Mouse (Mus musculus): ENCODE data around the gene Retreg1. TPM values are rescaled to one million over a fixed set of nuclear protein-coding genes. Genes with fewer than 3 reads are reported as not detected.
A peak's percentile ranks its signal among the peaks of the same experiment; 100 is the strongest.

The Retreg1 gene
- polyA plus RNA-seq, 1 experiment: 36.0 TPM

DNA sequence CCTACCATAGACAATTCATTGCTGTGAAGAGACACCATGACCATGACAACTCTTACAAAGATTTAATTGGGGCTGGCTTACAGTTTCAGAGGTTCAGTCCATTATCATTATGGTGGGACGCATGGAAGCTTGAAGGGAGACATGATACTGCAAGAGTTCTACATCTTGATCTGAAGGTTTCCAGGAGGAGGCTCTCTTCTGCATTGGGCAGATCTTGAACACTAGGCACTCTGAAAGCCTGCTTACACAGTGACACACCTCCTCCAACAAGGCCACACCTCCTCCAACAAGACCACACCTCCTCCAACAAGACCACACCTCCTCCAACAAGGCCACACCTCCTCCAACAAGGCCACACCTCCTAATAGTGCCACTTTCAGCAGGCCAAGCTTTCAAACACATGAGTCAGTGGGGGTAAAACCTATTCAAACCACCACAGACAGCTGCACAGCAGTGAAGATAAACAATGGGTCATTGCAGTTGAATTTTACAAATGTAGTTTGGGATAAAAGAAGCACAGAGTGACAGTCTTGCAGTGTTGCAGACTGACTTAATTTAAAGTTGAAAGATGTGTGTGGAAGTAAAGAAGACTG is 4.7 kb downstream of the Retreg1 start:
- no peaks in the 10 kb centered on the region for H3K27me3 ChIP-seq (replicated peaks; ENCODE audit: control insufficient read depth, insufficient read depth, low read length)
- no peak overlapping the region for H3K4me3 ChIP-seq (ENCODE audit: insufficient read depth, low read depth, low read length)
- H3K36me3 ChIP-seq (ENCODE audit: control insufficient read depth, insufficient read depth, low read length): no peaks in the 10 kb centered on the region
- no peak for DNase-seq
- no peak overlapping the region for H3K27ac ChIP-seq (ENCODE audit: insufficient read depth, low read depth, low read length)
- 92% methylated on average over 1 of the region's 1 CpGs for WGBS
- H3K4me1 ChIP-seq (ENCODE audit: control insufficient read depth, insufficient read depth, low read length): peaks cover 7% of the 10 kb centered on the region; the same call in 1 of the 2 replicates
- TF ChIP-seq POLR2A (IDR thresholded peaks at IDR 0.05; ENCODE audit: low read depth, low read length) (no peak), CTCF (conservative IDR thresholded peaks at IDR 0.05; ENCODE audit: insufficient read depth, insufficient read length, low read depth, low read length) (no peak)

DNA sequence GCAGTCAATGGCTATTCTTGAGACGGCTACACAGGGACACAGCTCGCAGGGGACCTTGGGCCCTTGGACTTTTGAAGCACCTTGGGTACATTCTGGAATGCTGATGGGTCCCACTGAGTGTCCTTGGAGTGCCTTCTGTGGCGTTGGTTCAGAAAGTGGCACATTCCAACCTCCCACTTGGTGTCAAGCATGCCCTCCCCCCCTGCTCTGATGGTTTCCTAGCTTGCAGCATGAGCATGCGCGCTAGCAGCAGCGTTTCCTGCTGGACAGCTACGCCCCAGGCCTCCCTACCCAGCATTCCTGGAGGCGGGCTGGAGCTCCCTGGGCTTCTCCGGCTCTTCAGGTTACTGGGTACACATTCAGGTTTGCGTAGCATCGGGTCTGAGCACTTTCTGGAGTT is 7.6 kb downstream of the Retreg1 start:
- TF ChIP-seq POLR2A (IDR thresholded peaks at IDR 0.05; ENCODE audit: low read depth, low read length) (no peak), CTCF (conservative IDR thresholded peaks at IDR 0.05; ENCODE audit: insufficient read depth, insufficient read length, low read depth, low read length) (no peak)
- H3K27ac ChIP-seq (ENCODE audit: insufficient read depth, low read depth, low read length): no peak overlapping the region
- WGBS: 62% methylated on average over 11 of the region's 11 CpGs
- DNase-seq: no peak
- no peaks in the 10 kb centered on the region for H3K36me3 ChIP-seq (ENCODE audit: control insufficient read depth, insufficient read depth, low read length)
- no peaks in the 10 kb centered on the region for H3K4me1 ChIP-seq (ENCODE audit: control insufficient read depth, insufficient read depth, low read length)
- H3K27me3 ChIP-seq (replicated peaks; ENCODE audit: control insufficient read depth, insufficient read depth, low read length): no peaks in the 10 kb centered on the region
- H3K4me3 ChIP-seq (ENCODE audit: insufficient read depth, low read depth, low read length): no peak overlapping the region

DNA sequence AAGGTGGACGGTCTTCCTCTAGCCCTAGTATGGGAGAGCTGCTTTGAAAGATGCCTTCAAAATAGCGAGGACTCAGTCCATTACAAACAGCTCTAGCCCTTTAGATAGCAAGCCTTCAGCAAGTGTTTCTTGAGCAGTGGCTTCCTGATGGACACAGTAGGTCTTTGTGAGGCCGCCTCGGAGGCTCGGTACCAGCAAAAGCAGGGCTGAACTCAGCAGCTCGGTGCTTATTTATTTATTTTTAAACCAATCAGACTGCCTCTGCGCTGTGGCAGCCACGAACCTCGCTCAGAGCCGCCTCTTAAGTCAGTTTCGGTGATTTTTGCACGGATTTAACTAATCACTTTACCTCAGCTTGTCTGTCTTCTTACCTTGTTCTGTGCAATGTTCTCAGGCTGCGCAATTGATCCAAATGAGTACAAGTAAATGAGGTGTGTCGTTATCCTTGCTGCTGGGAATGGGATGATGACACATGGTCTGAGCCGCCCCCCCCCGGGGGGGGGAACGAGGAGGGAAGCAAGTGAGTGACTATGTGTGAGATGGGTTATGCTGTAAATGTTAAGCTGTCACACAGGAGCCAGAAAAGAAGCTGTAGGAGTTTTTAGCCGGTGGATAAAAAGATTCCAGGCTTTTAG is 11.4 kb downstream of the Retreg1 start:
- Histone ChIP-seq H3K4me1 (ENCODE audit: control insufficient read depth, insufficient read depth, low read length) (peaks cover 3% of the 10 kb centered on the region; the same call in 1 of the 2 replicates), H3K4me3 (ENCODE audit: insufficient read depth, low read depth, low read length) (no peak overlapping the region), H3K27ac (ENCODE audit: insufficient read depth, low read depth, low read length) (no peak overlapping the region), H3K27me3 (replicated peaks; ENCODE audit: control insufficient read depth, insufficient read depth, low read length) (no peaks in the 10 kb centered on the region), H3K36me3 (ENCODE audit: control insufficient read depth, insufficient read depth, low read length) (no peaks in the 10 kb centered on the region)
- 68% methylated on average over 18 of the region's 18 CpGs for WGBS
- TF ChIP-seq POLR2A (IDR thresholded peaks at IDR 0.05; ENCODE audit: low read depth, low read length): no peak
- TF ChIP-seq CTCF (conservative IDR thresholded peaks at IDR 0.05; ENCODE audit: insufficient read depth, insufficient read length, low read depth, low read length): no peak
- DNase-seq: no peak

DNA sequence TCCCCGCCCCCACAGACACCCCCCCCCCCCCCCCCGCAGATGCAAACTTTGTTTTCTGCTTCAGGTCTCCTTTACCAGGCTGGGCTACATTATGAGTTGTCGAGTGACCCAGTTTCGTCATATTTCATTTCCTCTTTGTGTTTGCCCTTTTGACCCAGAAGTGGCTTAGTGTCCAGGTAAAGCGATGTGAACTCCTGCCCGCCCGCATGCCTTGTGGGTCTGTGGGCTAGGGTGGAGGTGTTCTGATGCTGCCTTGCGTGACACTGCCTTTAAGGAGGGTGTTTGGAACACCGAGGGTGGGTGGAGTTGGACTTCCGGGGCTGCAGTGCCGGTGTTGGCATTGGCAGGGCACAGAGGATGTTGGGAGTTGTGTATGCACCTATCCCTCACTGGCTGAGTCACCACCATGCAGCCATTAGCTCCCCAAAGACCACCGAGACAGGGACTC is 15.7 kb downstream of the Retreg1 start:
- no peaks in the 10 kb centered on the region for H3K36me3 ChIP-seq (ENCODE audit: control insufficient read depth, insufficient read depth, low read length)

DNA sequence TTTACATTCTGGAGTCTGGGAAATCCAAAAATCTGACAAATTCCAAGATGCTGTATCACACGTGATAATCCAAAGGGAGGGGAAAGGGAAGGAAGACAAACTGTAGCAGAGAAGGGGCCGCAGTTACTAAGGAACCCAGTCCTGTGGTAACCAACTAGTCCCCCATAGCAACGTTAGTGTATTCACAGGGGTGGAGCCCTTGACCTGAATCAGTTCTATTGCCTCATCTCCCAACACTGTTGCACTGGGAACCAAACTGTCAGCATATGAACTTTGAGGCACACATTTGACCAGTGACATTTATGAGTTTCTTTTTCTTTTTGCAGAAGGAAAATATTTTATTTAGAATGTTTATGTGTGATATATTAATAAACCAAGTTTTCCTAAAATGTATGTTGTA is 16.5 kb downstream of the Retreg1 start:
- DNase-seq: no peak
- TF ChIP-seq POLR2A (IDR thresholded peaks at IDR 0.05; ENCODE audit: low read depth, low read length) (no peak), CTCF (conservative IDR thresholded peaks at IDR 0.05; ENCODE audit: insufficient read depth, insufficient read length, low read depth, low read length) (no peak)
- Histone ChIP-seq H3K27ac (ENCODE audit: insufficient read depth, low read depth, low read length) (no peak overlapping the region), H3K27me3 (replicated peaks; ENCODE audit: control insufficient read depth, insufficient read depth, low read length) (no peaks in the 10 kb centered on the region), H3K4me1 (ENCODE audit: control insufficient read depth, insufficient read depth, low read length) (peaks cover 3% of the 10 kb centered on the region; the same call in 1 of the 2 replicates), H3K4me3 (ENCODE audit: insufficient read depth, low read depth, low read length) (no peak overlapping the region), H3K36me3 (ENCODE audit: control insufficient read depth, insufficient read depth, low read length) (no peaks in the 10 kb centered on the region)
- WGBS: 53% methylated on average over 3 of the region's 3 CpGs

More for the DNA sequence above, 15.7 kb downstream of the Retreg1 start:
- no peak overlapping the region for H3K4me3 ChIP-seq (ENCODE audit: insufficient read depth, low read depth, low read length)
- DNase-seq: peak; percentile 47
- WGBS: 29% methylated on average over 12 of the region's 12 CpGs
- no peaks in the 10 kb centered on the region for H3K27me3 ChIP-seq (replicated peaks; ENCODE audit: control insufficient read depth, insufficient read depth, low read length)
- no peak overlapping the region for H3K27ac ChIP-seq (ENCODE audit: insufficient read depth, low read depth, low read length)
- TF ChIP-seq CTCF (conservative IDR thresholded peaks at IDR 0.05; ENCODE audit: insufficient read depth, insufficient read length, low read depth, low read length) (no peak), POLR2A (IDR thresholded peaks at IDR 0.05; ENCODE audit: low read depth, low read length) (no peak)
- peaks cover 3% of the 10 kb centered on the region; the same call in 1 of the 2 replicates for H3K4me1 ChIP-seq (ENCODE audit: control insufficient read depth, insufficient read depth, low read length)

DNA sequence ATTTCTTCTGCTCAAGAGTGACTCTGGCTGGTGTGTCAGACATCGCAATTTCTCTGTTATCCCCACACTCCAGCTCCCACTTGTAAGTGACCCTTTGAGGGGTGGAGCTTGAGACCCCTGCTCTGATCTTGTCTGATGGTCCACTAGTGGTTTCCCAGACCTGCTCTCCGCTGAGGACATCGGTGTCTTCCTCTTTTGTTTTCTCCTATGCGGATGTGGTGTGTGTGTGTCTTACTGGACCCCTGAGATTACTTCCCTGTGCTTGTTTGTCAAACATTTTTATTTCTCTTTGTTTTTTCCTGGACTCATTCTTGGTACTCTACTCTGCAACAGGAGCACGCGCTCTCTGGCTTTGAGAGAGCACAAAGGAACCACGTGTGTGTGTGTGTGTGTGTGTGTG is 18.9 kb downstream of the Retreg1 start:
- no peaks in the 10 kb centered on the region for H3K27me3 ChIP-seq (replicated peaks; ENCODE audit: control insufficient read depth, insufficient read depth, low read length)
- TF ChIP-seq POLR2A (IDR thresholded peaks at IDR 0.05; ENCODE audit: low read depth, low read length) (no peak), CTCF (conservative IDR thresholded peaks at IDR 0.05; ENCODE audit: insufficient read depth, insufficient read length, low read depth, low read length) (no peak)
- 87% methylated on average over 7 of the region's 7 CpGs for WGBS
- H3K27ac ChIP-seq (ENCODE audit: insufficient read depth, low read depth, low read length): no peak overlapping the region
- DNase-seq: no peak
- H3K36me3 ChIP-seq (ENCODE audit: control insufficient read depth, insufficient read depth, low read length): no peaks in the 10 kb centered on the region
- H3K4me1 ChIP-seq (ENCODE audit: control insufficient read depth, insufficient read depth, low read length): peaks cover 15% of the 10 kb centered on the region
- H3K4me3 ChIP-seq (ENCODE audit: insufficient read depth, low read depth, low read length): no peak overlapping the region

DNA sequence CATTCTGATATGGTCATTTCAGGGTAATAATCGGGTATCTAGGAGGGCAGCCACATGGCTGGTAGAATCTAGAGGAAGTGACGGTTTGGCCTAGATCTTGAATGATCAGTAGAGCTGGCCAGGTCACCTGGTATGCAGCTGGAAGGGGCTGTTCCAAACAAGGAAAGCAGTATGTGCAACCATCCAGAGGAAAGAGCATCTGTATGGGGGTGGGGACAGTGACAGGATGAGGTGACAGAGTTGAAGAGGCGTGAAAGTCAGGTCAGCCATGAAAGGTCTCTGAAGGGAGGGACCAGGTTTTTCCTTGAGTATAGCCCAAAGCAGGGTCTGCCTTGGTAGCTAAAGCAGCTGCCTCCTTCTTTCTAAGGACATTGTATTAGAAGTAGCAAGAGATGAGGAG is 22.6 kb downstream of the Retreg1 start:
- Histone ChIP-seq H3K27ac (ENCODE audit: insufficient read depth, low read depth, low read length) (no peak overlapping the region), H3K36me3 (ENCODE audit: control insufficient read depth, insufficient read depth, low read length) (no peaks in the 10 kb centered on the region), H3K4me1 (ENCODE audit: control insufficient read depth, insufficient read depth, low read length) (peaks cover 16% of the 10 kb centered on the region), H3K27me3 (replicated peaks; ENCODE audit: control insufficient read depth, insufficient read depth, low read length) (no peaks in the 10 kb centered on the region), H3K4me3 (ENCODE audit: insufficient read depth, low read depth, low read length) (no peak overlapping the region)
- WGBS: 67% methylated on average over 3 of the region's 3 CpGs
- DNase-seq: no peak
- TF ChIP-seq CTCF (conservative IDR thresholded peaks at IDR 0.05; ENCODE audit: insufficient read depth, insufficient read length, low read depth, low read length): no peak
- TF ChIP-seq POLR2A (IDR thresholded peaks at IDR 0.05; ENCODE audit: low read depth, low read length): no peak
